Mouse (Mus musculus) ES-E14 (cell line): Measurements from ENCODE around the gene Calhm1. TPM values are rescaled to one million over a fixed set of nuclear protein-coding genes. Genes with fewer than 3 reads are reported as not detected.

Experiments
- DNase-seq: peaks from one replicate; pipeline ENCODE4 v3.0.0-alpha.2; 2013; ENCODE audit warnings: low read depth, low spot score
- H3K27ac ChIP-seq: 2 replicates; pipeline ENCODE4 v1.5.1; 2012; ENCODE audit warnings: low read depth, mild to moderate bottlenecking, low read length, moderate library complexity, mixed read lengths; ENCODE audit not compliant: poor library complexity, insufficient read depth, severe bottlenecking
- H3K36me3 ChIP-seq: 2 replicates; pipeline ENCODE4 v1.6.1; 2012; ENCODE audit warnings: mild to moderate bottlenecking, low read length, moderate library complexity, mixed read lengths; ENCODE audit not compliant: control insufficient read depth, poor library complexity, insufficient read depth, severe bottlenecking
- H3K4me1 ChIP-seq, 2 experiments: fragments of 150-350 bp in 1 of 2; sonication (generic) in 1 of 2; 2 replicates each; pipeline ENCODE4 v1.6.1; 2012; ENCODE audit warnings: low read length in 2 of 2, mild to moderate bottlenecking in 1 of 2, mixed read lengths in 1 of 2; ENCODE audit not compliant: control insufficient read depth in 2 of 2, insufficient read depth in 2 of 2, poor library complexity in 1 of 2
- H3K4me3 ChIP-seq, 2 experiments: fragments of 150-350 bp in 1 of 2; sonication (generic) in 1 of 2; 2 replicates each; pipeline ENCODE4 v1.5.1; 2012; ENCODE audit warnings: low read length in 2 of 2, low read depth in 1 of 2, mild to moderate bottlenecking in 1 of 2, mixed read lengths in 1 of 2; ENCODE audit not compliant: insufficient read depth in 1 of 2, poor library complexity in 1 of 2, severe bottlenecking in 1 of 2
- H3K9ac ChIP-seq: 2 replicates; pipeline ENCODE4 v1.6.1; 2012; ENCODE audit warnings: low read depth, mild to moderate bottlenecking, low read length, mixed read lengths; ENCODE audit not compliant: poor library complexity, insufficient read depth, severe bottlenecking
- H3K9me3 ChIP-seq: fragments of 150-350 bp; sonication (generic); 2 replicates; pipeline ENCODE4 v1.6.1; 2012; ENCODE audit warnings: low read depth, mild to moderate bottlenecking, low read length; ENCODE audit not compliant: control insufficient read depth, insufficient read depth
- CHD2 ChIP-seq: IDR thresholded peaks from 2 replicates; pipeline ENCODE4 v1.6.1; 2014; ENCODE audit warnings: mild to moderate bottlenecking, low read depth, low read length, inconsistent platforms
- HCFC1 ChIP-seq: IDR thresholded peaks from 2 replicates; pipeline ENCODE4 v1.6.1; 2012; ENCODE audit warnings: low read length, inconsistent platforms, borderline replicate concordance; ENCODE audit not compliant: insufficient read depth
- MAFK ChIP-seq: IDR thresholded peaks from 2 replicates; pipeline ENCODE4 v1.6.1; 2014; ENCODE audit warnings: mild to moderate bottlenecking, low read depth, low read length, inconsistent platforms; ENCODE audit not compliant: insufficient read depth
- ZC3H11A ChIP-seq: IDR thresholded peaks from 2 replicates; pipeline ENCODE4 v1.6.1; 2012; ENCODE audit warnings: low read depth, mild to moderate bottlenecking, inconsistent platforms, low read length, borderline replicate concordance
- ZNF384 ChIP-seq: IDR thresholded peaks from 2 replicates; pipeline ENCODE4 v1.6.1; 2012; ENCODE audit warnings: low read depth, low read length, inconsistent platforms
- in situ Hi-C, 2 experiments: fragments of 600-800 bp; cut with MboI; formaldehyde crosslinking; loops; one replicate each; pipeline ENCODE4 v1.15.1; 2025; ENCODE audit warnings: low sequenced_read_pairs in 2 of 2, inconsistent platforms in 1 of 2; ENCODE audit not compliant: unreplicated experiment in 2 of 2
- total RNA-seq: library from RNA; depleted of rRNA; stranded (reverse); fragments of 300-350 nt; gene quantifications from 2 replicates; pipeline ENCODE4 v1.2.3, GENCODE M21; 2012

Calhm1 gene
- total RNA-seq, 1 experiment: not detected

- no peaks in the 10 kb centered on the region for H3K9me3 ChIP-seq
- H3K4me3 ChIP-seq: 0 out of 4 replicates have a peak overlapping the region, but pooled peaks of 1 of the 2 experiments have one; percentile 30
- no peak overlapping the region for H3K9ac ChIP-seq
- no peak overlapping the region for H3K27ac ChIP-seq
- H3K36me3 ChIP-seq: no peaks in the 10 kb centered on the region
- peak; percentile 83 for DNase-seq
- H3K4me1 ChIP-seq: peaks cover 0 to 9% of the 10 kb centered on the region in 2 experiments; a peak in 2 of 4 replicates
- peak; percentile 33; the same call in 1 of the 2 replicates for TF ChIP-seq ZC3H11A
- TF ChIP-seq HCFC1: no peak
- in situ Hi-C loops: loop anchor here in 1 of 2 experiments (5.0 kb wide), 1 partner anchor 42 kb away; no protein-coding TSS in a partner anchor
These were observed 24.8 kb upstream of the Calhm1 start for GRCm38 (mm10) chr19:47168793-47169412.

- in situ Hi-C loops: loop anchor here in 1 of 2 experiments (5.0 kb wide), 1 partner anchor 41 kb away; no protein-coding TSS in a partner anchor
- Histone ChIP-seq H3K36me3 (no peaks in the 10 kb centered on the region), H3K4me1 (peaks cover 0 to 7% of the 10 kb centered on the region in 2 experiments; a peak in 2 of 4 replicates), H3K27ac (no peak overlapping the region), H3K9ac (no peak overlapping the region), H3K4me3 (0 out of 4 replicates have a peak overlapping the region, but pooled peaks of 1 of the 2 experiments have one; percentile 30), H3K9me3 (no peaks in the 10 kb centered on the region)
- TF ChIP-seq MAFK (no peak), ZNF384 (no peak), HCFC1 (no peak), ZC3H11A (peak; percentile 57; the same call in 1 of the 2 replicates), CHD2 (no peak)
- DNase-seq: no peak
These were observed 24.2 kb upstream of the Calhm1 start for GRCm38 (mm10) chr19:47168223-47168622.

DNA sequence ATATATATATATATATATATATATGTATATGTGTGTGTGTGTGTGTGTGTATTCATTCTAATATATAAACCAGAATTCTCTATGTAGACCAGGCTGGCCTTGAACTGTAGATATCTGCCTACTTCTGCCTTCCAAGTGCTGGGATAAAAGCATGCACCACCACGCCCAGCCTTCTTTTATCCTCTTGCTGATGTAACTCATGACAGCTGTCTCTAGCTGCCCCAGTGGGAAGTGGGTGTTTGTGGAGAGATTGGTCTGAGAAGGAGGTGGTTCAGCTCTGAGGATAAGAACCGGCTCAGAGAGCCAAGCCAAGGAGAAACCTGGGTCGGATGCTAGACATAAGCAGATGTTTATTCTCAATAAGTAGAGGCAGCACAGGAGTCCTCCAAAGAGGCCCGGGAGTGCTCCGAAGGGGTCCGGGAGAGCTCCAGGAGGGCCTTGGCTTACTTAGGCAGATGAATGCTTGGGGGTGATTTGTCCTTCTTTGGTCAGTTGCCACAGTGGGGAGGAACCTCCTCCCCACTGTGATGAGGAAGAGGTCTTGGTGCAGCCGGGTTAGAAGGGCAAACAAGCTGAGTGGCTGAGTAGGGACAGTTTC, 23.7 kb upstream of the Calhm1 start:
- TF ChIP-seq ZNF384 (no peak), CHD2 (no peak)
- in situ Hi-C loops: loop anchor here in 1 of 2 experiments (5.0 kb wide), 1 partner anchor 40 kb away; no protein-coding TSS in a partner anchor
- no peaks in the 10 kb centered on the region for H3K36me3 ChIP-seq
- DNase-seq: no peak
- H3K27ac ChIP-seq: no peak overlapping the region
- H3K9me3 ChIP-seq: no peaks in the 10 kb centered on the region
- H3K9ac ChIP-seq: no peak overlapping the region
- peaks cover 0 to 7% of the 10 kb centered on the region in 2 experiments; a peak in 2 of 4 replicates for H3K4me1 ChIP-seq
- no peak overlapping the region for H3K4me3 ChIP-seq

DNA sequence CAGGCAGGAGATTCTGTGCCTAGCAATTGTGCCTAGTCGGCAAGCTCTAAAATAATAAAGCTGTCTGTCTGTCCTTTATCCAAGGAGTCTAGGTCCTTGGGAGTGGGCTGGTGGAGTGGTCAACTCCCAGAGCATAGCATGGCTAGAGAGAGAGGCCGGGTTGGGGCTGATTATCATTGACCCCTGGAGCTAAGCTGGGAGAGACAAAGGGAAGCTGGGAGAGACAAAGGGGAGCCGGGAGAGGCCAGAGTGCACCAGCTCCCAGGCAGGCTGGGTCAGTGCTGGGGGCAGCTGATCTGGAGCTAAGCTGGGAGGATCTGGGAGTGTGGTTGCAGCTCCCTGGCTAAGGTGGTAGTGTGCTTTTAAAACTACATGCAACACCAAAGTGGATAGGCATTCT, 22.7 kb upstream of the Calhm1 start:
- no peaks in the 10 kb centered on the region for H3K9me3 ChIP-seq
- H3K27ac ChIP-seq: no peak overlapping the region
- no peak overlapping the region for H3K9ac ChIP-seq
- no peak overlapping the region for H3K4me3 ChIP-seq
- H3K36me3 ChIP-seq: no peaks in the 10 kb centered on the region
- no peak for TF ChIP-seq ZNF384
- TF ChIP-seq CHD2: no peak
- peaks cover 0 to 7% of the 10 kb centered on the region in 2 experiments; a peak in 2 of 4 replicates for H3K4me1 ChIP-seq
- DNase-seq: no peak
- in situ Hi-C loops: loop anchor here in 1 of 2 experiments (5.0 kb wide), 1 partner anchor 39 kb away; no protein-coding TSS in a partner anchor
